Mouse (Mus musculus): Measurements from ENCODE around the gene Pzp.

DNA sequence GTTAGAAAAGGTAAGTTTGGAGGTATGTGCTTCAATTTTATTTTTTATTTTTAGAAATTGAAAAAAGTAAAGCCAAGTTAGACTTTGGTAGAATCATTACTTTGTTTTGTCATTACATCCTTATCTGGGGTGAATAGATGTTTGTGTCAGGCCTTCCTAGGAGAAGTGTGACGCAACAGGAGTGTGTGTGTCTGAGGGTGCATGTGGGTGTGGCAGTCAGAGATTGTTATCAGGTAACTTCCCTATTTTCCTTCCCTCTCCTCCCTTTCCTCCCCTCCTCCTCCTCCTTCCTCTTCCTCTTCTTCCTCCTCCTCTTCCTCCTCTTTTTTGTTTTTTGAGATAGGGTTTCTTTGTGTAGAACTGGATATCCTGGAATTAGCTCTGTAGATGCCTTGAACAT, 590 bp upstream of the Pzp start:
- no peak for TF ChIP-seq GATA1 (IDR thresholded peaks at IDR 0.05; ENCODE audit: borderline replicate concordance, low read length)
- TF ChIP-seq FLI1 (IDR thresholded peaks at IDR 0.05; ENCODE audit: low read length): no peak
